Mouse (Mus musculus) frontal cortex, adult 2 months (tissue): ENCODE measurements around the gene Arfgef3. TPM values are rescaled to one million over a fixed set of nuclear protein-coding genes. Genes with fewer than 3 reads are reported as not detected.

Experiments
- DNase-seq, 2 experiments: peaks; one replicate each; pipeline ENCODE4 v3.0.0; 2022; ENCODE audit warnings: low spot score in 1 of 2; ENCODE audit errors: extremely low spot score in 1 of 2
- polyA plus RNA-seq: library from polyadenylated mRNA; depleted of rRNA; stranded (reverse); fragments of >200 nt; gene quantifications from 2 replicates; pipeline ENCODE4 v1.2.3, GENCODE M21; 2012; rRNA removed

The Arfgef3 gene
- 18.1 and 19.7 TPM in 2 replicates for polyA plus RNA-seq

DNA sequence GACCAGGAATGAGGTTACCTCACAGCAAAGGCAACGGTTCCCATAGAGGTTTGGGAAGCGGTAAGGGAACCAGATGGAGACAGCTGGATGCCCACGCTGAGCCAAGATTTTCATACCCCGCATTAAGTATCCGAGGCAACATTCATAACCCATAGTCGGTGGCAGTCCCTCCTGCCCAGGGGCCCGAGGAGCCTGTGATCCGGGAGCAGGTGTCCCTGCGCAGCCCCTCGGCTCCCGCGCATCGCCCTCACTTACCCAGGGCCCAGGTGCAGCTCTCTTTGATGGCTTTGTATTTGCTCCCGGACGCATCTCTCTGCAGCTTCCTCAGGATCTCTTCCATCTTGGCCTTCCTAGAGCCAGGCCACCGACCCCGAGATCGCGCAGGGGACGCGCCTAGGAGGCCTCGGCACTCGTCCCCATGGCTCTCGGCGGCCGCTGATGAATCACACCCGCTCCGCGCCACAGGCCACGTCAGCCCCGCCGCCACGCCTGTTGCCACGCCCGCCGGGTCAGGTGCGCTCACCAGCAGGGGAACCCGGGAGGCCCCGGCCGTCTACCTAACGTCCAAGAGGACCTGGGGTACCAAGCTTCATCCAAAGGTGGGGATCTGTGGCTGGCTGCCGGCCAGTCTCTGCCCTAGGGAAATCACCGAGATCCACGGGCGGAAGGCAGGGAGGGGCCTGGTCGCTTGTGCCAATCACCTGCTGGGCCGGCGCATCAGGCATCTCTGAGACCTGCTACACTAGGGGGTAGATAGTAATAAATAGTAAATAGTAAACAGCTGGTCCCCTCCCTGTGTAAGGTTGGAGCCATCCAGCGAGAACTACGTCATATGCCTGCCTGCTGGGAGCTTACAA, at the start of gene Arfgef3:
Gene Arfgef3, minus strand, starts transcription at position 664 of the 857 bp plus-strand sequence.
- DNase-seq: peak; percentile 64 to 84

- DNase-seq: peak in 1 of 2 experiments; percentile 42
Observed at GRCm38 (mm10) chr10:18790063-18790462, 46.3 kb upstream of the Arfgef3 start.

GRCm38 (mm10) chr10:18788601-18789000, 44.9 kb upstream of the Arfgef3 start:
- DNase-seq: no peak

- no peak for DNase-seq
Observed at GRCm38 (mm10) chr10:18786693-18787092, 42.9 kb upstream of the Arfgef3 start, which contains the start of gene Gm4922. Gene Gm4922, minus strand, starts transcription at chr10:18786793.

DNA sequence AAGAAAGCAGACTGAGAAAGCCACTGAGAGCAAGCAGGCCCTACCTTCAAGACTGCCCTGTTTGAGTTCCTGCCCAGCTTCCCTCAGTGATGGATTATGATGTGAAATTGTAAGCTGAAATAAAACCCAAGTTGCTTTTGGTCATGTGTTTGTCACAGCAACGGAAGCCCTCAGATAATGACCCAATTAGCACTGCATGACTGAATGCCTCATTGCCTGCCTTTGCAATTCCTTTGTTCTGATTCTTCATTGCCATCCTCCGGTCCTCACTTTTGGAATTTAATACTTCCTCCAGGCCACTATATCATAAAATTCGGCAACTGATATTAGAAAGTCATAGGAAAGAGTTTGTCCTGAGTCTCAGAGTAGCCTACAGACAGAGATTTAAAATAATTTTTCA, 33.8 kb upstream of the Arfgef3 start:
- no peak for DNase-seq

DNA sequence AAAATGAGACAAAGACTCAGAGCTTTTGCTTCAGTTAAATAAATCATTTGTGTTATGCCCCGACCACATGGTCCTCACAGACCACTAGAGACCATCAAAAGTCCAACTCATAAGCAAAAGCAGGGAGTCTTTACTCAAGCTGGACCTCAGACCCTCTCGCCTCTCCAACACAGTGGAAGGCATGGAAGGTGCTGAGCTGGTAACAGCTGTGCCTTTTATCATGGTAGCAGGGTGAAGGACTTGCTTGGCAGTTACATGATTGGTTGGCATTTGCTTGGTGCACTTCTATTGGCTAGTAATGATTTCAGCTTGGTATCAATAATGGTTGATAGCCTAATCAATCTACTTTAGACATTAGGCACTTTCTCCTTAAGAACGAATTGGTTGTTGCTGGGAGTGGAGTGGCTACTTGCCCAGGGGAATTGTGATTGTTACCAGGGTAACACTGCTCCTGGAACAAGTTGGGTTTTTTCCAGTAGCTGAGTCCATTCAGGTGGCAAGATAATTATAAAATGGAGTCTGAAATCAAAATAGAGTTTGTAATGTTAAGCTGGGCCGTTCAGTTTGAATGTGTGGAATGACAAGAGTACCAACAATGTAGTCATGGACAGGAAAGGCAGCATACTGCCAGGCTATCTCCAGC, 28.9 kb upstream of the Arfgef3 start:
- no peak for DNase-seq

GRCm38 (mm10) chr10:18769909-18770308, 26.2 kb upstream of the Arfgef3 start:
- DNase-seq: no peak

DNA sequence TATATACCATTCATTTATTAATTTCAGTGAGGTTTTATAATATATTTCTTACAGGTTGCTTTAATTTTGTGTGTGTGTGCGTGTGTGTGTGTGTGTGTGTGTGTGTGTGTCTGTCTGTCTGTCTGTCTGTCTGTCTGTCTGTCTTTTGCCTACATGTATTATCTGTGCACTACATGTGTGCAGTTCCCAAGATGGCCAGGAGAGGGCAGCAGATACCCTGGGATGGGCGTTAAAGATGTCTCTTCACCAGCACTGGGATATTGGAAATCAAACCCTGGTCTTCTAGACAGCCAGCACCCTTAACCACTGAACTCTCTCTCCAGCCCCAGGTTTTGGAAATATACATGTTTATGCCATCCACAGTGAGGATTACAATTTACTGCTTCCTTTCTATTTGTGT, 16.5 kb upstream of the Arfgef3 start:
- DNase-seq: peak in 1 of 2 experiments; percentile 40

DNA sequence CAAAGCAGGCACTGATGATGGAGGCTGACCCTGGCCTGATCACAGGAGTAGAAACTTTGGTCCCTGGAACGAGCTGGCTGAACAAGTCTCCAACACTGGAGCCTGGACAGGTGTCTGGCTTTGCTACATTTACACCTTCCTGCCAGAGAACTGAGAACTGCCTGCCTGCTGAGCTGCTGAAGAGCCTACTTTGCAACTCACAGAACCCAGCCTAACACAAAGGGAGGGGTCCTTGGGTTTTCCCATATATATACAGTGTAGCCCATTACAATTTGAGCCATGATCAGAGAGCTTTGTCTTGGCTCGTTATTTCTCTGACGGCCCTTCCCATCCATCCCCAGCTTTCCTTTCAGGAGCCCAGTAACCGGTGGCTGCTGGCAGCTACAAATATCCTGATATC, 6.3 kb upstream of the Arfgef3 start:
- no peak for DNase-seq

- peak in 1 of 2 experiments; percentile 19 for DNase-seq
Observed at GRCm38 (mm10) chr10:18742086-18742485, 1.7 kb downstream of the Arfgef3 start.

GRCm38 (mm10) chr10:18741024-18741423, 2.7 kb downstream of the Arfgef3 start:
- DNase-seq: no peak

GRCm38 (mm10) chr10:18728548-18728947, 15.2 kb downstream of the Arfgef3 start:
- DNase-seq: no peak

- no peak for DNase-seq
Observed at GRCm38 (mm10) chr10:18711436-18711835, 32.3 kb downstream of the Arfgef3 start.

- peak in 1 of 2 experiments; percentile 35 for DNase-seq
Observed at GRCm38 (mm10) chr10:18710949-18711348, 32.8 kb downstream of the Arfgef3 start.

GRCm38 (mm10) chr10:18709836-18710235, 33.9 kb downstream of the Arfgef3 start:
- DNase-seq: no peak

GRCm38 (mm10) chr10:18708641-18709040, 35.1 kb downstream of the Arfgef3 start:
- peak in 1 of 2 experiments; percentile 44 for DNase-seq

GRCm38 (mm10) chr10:18704393-18705120, 39.2 kb downstream of the Arfgef3 start:
- no peak for DNase-seq

- no peak for DNase-seq
Observed at GRCm38 (mm10) chr10:18701517-18701916, 42.2 kb downstream of the Arfgef3 start.

DNA sequence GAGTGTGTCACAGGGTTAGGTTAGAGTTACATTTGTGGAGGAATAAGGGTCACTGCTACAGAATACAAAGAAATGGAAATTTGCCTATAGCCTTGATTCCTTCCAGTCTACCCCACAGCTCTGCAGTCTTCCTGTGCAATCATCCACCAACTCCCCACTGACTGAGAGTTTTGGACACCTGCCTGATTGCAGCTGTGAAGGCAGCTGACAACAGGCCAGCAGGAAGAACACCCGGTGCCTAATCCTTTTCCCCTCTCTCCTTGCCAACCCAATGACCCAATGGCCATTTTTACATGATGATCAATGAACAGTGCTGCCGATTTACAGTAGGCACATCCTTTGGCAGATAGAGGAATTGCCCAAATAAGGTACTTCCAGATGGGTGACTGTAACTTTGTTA, 43.6 kb downstream of the Arfgef3 start:
- no peak for DNase-seq

GRCm38 (mm10) chr10:18699151-18699550, 44.6 kb downstream of the Arfgef3 start:
- no peak for DNase-seq

DNA sequence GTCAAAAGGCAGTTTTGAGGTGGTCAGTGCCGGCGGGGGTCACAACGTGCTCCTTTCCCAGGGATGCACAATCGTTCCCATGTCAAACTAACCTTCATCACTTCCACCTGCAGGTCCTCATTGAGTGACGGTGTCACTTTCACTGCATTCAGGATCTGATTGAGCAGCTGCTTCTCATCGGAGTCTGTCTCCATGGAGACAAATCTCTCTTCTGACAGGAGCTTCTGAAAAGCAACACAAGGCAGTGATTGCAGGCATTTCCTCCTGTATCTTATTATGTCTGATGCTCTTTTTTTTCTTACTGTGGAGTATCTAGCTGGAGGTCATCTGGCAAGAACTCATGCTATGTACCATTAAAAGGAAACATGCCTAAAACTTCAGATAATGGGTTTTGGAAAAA, 47.3 kb downstream of the Arfgef3 start:
- no peak for DNase-seq
